Mouse (Mus musculus) spleen, adult 10 weeks (tissue): ENCODE results near the gene Tango6. TPM values are rescaled to one million over a fixed set of nuclear protein-coding genes. Genes with fewer than 3 reads are reported as not detected.

Source experiments
- polyA plus RNA-seq: library from polyadenylated mRNA; stranded (reverse); fragments of 350-450 nt; fragmentation: Illumina TruSeq; extraction: RNeasy Lipid Tissue Mini Kit (QIAGEN cat#74804); gene quantifications from one replicate; pipeline ENCODE4 v1.2.3, GENCODE M21; 2015; ENCODE audit warnings: low replicate concordance; ENCODE audit not compliant: insufficient read depth

The Tango6 gene
- 3.7 TPM for polyA plus RNA-seq

GRCm38 (mm10) chr8:106682971-106683668 is at the start of gene Tango6:
Gene Tango6, plus strand, starts transcription at chr8:106683068.

DNA sequence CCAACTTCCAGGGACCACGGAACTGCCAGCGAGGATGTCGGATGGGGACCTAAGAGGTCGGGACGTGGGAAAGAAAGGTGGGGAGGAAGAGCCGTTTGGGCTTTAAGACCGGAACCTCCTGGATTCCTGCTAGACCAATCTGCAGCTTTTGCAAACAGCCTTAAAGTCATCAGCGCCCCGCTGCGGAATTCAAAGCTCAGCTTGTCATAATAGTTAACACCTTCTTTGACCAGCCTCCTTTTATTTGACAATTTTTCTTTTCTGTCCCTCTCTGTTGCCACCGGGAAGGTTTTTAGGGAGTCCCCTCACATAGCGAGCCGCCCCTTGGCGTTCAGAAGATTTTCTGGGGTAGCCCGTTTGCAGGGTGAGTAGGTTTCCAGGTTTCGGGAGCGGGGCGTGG is 187.2 kb downstream of the Tango6 start, which contains the start of gene Has3:
Has3 (plus strand) TSS at position 192 of the 400 bp plus-strand sequence.

DNA sequence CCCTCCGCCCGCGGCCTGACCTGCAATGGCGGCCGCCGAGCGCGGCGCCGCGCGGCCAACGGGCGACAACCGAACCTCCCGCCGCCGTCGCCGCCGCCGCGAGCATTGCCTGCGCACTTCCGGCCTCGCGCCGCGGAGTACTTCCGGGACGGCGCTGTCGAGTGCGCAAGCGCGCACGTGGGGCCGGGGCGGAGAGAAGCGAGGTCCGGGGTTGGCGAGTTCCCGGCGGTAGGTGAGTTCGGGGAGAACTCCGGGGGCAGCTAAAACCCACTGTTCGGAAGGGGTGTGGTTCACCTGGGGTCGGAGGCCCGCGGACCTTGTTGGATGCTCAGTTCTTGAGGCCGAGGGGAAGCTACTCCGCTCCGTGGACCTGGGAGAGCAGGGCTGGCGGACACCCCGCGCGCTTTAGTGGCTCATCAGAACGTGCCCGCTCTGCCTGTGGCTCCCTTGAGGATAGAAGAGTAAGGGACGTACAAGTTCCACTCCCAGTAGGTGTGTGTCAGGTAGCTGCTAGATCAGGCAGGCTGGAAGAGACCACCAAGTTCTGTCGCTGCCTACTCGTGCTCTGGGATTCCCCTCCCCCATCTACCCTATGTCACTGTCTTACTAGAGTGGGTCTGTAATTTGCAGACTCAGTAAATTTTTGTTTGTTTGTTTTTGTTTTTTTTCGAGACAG is 210.8 kb downstream of the Tango6 start, which contains the start of gene Utp4:
Utp4 (plus strand) TSS at position 156 of the 676 bp plus-strand sequence.

Other genes starting within 250 kb of the Tango6 start
- gene 6030452D12Rik, start 182.5 kb upstream of the Tango6 start, polyA plus RNA-seq, result not detected
- gene Cdh3, start 172.2 kb upstream of the Tango6 start, polyA plus RNA-seq, result 0.97 TPM
- gene Gm10073, start 109.6 kb upstream of the Tango6 start, polyA plus RNA-seq, result 4.0 TPM
- 1.5 TPM for gene Cdh1, start 79.7 kb upstream of the Tango6 start, polyA plus RNA-seq
- 0.21 TPM for gene Has3, start 187.2 kb downstream of the Tango6 start, polyA plus RNA-seq
- 39.9 TPM for gene Utp4, start 210.6 kb downstream of the Tango6 start, polyA plus RNA-seq